Mouse (Mus musculus) lung, postnatal 4 days (tissue): ENCODE measurements around the gene Myo1h.
A peak's percentile ranks its signal among the peaks of the same experiment; 100 is the strongest.

Source experiments
- DNase-seq, 2 experiments: peaks; one replicate each; pipeline ENCODE4 v3.0.0; 2021

The Myo1h gene

GRCm38 (mm10) chr5:114288874-114289273, at the start of gene Myo1h:
TSS of gene Myo1h (plus strand) at chr5:114289166.
- DNase-seq = no peak

DNA sequence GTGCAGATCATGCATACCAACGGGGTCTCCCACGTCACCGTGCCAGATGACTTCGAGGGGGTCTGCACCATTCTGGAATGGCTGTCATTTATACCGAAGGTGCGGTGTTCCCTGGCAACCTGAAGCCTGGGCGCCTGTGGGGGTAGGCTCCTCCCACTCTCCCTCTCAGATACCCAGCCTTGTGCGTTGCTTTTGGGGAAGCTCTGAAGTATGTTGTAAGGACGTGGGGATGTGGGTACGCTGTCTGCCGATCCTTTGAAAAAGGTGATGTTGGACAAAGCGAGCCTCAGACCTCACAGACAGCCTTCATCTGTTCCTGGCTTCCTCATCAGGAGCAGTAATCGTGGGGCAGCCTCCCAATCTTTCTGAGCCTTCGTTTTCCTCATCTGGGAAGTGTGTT, 49.2 kb upstream of the Myo1h start:
- no peak for DNase-seq

- no peak for DNase-seq
Measured at GRCm38 (mm10) chr5:114246465-114246864, 42.5 kb upstream of the Myo1h start.

GRCm38 (mm10) chr5:114248174-114248589, 40.8 kb upstream of the Myo1h start:
- DNase-seq = peak; percentile 70 to 81

DNA sequence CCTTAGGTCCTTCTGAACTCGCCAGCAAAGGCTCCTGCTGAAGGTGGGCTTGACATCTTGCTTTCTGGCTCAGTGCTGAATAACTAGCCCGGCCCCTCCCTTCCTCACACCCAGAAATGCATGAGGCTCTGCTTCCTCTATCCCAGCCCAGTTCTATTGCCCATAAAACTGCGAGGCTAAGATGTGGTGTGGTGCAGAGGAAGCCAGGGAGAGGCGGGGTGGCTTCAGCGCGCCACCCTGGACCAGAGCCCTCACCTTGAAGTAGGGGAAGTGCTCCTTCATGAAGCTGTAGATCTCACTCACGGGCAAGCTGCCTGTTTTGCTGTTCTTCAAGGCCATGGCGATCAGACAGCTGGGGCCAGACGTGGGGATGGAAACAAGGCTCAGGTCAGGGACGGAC, 29.5 kb upstream of the Myo1h start:
- DNase-seq = no peak

GRCm38 (mm10) chr5:114261494-114261893, 27.5 kb upstream of the Myo1h start:
- no peak for DNase-seq

DNA sequence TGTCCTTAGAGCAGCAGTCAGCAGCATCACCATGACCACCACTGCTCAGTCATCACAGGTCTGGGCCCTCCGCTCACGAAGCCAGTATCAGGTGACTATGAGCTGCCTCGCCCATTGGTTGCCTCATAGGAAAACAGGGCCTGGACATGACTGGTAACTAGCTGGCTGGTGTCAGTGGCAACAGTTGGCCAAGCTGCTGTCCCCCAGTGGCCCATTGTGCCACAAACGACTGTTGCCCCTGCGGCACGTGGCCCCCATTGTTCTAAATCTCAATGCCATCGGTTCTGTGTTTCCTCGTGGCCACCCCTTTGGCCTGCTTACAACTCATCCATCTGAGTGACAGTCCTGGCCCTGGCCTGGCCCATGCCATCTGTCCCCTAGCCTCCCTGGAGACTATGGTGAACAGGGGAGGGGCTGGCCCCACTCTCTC, 24.9 kb upstream of the Myo1h start:
- DNase-seq = no peak

DNA sequence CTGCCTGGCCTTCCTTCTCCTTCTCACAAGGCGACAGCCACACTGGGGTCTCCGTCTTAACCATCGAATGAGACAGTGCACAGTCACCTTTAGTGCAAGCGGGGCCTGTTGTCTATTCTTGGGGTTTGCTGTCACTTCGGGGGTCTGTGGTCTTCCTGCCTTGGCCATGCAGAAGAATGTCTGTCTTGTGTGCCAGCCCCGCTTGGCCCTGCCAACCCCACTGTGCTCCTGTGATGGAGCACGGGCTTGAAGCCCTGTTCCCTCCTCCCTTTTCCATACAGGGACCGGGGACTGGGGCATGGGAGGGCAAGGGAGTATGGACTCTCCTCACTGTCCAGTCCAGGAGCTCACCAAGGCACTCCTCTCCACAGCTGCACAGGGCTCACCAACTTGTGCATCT, 24.2 kb upstream of the Myo1h start:
- no peak for DNase-seq

- peak; percentile 43 to 55 for DNase-seq
Measured at GRCm38 (mm10) chr5:114268646-114269045, 20.3 kb upstream of the Myo1h start.

GRCm38 (mm10) chr5:114269499-114269898, 19.5 kb upstream of the Myo1h start:
- no peak for DNase-seq

DNA sequence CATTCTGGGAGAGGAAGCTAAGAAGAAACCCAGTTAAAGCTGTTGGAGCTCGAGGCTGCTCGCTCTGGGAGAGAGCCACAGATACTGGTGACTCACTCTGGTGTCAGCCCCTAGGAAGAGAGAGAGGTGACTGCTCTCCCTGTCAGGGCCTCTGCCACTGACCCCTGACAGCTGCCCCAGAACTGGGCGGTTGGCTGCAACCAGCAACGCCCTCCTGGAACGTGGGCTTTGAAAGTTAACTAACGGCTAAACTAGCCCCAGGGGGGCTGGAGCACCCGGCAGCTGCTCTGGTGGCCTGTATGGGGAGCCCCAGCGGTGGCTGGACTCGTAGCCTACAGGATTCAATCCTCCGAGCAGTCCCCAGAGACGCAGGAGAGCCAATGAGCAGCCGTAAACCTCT, 19.0 kb upstream of the Myo1h start:
- no peak for DNase-seq

GRCm38 (mm10) chr5:114273693-114274402, 15.1 kb upstream of the Myo1h start, which contains the start of gene Foxn4:
TSS of gene Foxn4 (minus strand) at chr5:114273807.
- no peak for DNase-seq

DNA sequence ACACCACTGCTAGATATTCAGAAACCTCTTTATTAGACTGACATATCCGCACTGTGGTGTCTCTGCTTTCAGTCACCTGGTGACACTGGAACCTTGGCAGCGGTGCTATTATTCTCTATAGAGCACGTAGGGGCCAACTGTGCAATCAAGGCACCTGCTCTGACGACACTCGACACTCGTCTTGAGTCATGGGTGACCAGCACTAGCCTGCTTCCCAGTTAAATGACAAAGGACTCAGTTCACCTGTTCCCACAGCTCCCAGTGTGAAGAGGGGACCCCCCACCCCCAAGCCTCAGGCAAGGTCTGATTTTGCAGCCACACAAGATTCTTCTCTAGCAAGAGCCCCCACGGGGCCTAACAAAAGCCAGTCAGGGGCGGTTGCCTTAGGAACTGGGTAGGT, 13.6 kb upstream of the Myo1h start:
- DNase-seq = no peak

DNA sequence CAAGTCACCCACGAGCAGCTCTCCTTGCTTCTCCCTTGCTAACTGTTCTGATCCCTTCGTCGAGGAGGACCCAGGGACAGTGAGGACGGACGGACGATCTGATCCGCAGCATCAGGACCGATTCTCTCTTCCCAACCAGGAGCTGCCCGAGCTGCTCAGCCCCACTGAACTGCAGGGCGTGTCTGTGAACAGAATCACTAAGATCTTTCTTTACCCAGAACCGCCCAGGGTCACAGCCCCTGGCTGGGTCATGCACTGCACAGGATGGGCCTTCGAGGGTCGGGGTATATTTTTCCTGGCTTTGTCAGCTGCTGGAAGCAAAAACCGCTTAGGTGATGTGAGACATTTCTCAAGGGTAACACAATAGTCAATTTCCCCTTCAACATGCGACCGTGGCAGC, 13.0 kb upstream of the Myo1h start:
- no peak for DNase-seq

GRCm38 (mm10) chr5:114279382-114280143, 9.4 kb upstream of the Myo1h start:
- DNase-seq = no peak

DNA sequence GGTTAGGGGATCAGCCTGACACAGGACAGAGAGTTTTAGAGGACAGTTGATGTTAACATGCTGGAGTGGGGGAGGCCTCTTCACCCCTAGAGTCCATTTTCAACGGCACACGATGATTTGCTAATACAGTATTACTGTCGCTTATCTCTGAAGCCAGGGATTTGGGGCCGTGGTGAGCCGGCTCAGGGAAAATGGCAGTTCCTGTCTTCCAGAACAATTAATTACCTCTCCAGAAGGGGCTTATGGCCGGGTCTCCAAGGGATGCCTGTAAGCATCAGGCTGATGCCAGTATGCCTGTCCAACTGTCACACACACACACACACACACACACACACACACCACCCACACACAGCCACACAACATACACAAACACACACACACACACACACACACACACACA, 6.6 kb upstream of the Myo1h start:
- no peak for DNase-seq

DNA sequence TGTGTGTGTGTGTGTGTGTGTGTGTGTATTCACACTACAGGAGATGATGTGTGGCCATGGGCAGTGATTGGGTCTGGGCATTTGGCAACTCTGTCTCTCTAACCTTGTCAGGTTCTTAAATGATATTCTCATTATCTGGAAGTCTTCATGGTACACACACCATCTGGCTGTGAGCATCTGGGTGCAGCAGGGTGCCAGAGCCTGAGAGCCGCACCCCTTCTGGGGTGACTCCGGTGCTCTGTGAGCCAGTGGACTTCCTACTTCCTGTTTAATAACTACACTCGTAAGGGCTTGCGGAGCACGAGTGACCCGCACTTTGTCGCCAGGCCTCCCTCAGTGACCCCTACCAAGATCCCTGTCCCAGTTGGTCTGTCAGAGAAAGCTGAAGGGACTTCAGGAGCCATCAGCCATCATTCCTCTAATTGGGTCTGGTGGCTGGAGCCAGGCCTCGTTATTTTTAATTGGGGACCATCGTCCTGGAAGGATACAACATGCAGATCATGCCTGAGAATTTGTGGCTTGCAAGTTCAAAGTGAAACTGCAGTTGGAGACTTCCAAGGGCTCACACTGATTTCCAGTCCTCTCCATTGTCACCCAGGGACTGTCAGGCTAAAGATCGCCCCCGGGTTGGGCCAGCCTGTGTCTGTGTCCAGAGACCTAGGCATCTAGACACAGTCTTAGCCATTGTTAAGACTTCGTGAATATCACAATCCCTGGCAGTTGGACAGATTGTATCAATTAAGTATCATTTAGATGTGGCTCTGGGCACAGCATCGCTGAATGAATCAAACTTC, 4.2 kb upstream of the Myo1h start:
- no peak for DNase-seq

DNA sequence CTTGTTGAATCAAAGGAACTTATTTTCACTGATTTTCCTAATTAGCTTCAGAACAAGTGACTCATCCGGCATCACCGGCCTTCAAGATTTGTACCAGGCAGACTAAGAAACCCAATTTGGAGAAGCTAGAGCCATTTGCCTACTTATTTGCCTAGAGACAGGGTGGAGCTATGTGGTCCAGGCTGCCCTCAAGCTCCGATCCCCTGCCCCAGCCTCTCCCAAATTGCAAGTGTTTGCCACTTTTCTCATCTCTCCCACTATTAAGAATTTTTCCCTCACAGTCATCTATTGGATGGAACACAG, 3.6 kb upstream of the Myo1h start:
- no peak for DNase-seq

DNA sequence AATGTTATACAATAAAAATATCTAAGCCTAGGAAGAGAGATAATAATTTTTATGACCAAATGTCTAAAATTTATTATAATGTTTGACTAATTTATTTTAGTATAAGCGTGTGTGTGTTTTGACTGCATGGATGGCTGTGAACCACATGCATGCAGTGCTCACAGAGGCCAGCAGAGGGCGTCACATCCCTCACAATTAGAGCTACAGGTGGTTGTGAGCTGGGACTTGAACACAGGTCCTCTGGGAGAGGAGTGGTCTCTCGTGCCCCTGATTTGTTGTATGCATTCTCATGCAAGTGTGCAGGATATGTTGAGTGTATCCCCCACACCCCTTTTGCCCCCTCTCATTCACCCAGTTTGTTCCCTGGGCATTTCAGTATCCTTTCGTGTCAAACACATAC, 2.9 kb upstream of the Myo1h start:
- DNase-seq = no peak

DNA sequence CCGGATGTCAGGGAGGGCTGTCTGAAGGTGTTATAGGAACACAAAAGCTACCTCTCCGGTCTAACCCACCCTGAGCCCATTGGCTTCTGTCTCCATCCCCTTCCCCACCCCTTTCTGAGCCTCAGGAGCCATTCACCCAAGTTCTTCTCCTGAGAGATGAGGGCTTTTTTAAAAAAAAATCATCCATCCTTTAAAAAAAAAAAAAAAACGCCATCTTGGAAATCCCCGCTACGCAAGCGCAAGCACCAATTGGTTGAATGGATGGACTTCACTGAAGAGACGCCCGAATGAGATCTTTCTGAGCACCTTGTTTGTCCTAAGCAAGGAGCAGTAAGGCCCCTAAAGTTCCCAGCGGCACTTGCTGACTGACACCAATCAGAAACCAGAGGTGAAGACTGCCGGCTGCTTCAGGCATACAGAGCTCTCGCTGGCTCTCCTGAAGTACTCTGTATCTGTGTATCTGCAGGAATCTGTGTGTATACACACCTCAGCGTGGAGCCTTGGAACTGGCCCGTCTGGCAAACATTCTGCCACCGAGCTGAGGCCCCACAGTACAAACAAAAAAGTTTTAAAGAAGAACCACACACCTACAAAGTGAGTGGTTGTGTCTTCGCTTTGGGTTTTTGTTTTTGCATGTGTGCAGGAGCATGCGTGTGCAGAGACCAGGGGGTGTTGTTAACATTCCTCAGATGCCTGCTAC, 1.9 kb upstream of the Myo1h start:
- no peak for DNase-seq

DNA sequence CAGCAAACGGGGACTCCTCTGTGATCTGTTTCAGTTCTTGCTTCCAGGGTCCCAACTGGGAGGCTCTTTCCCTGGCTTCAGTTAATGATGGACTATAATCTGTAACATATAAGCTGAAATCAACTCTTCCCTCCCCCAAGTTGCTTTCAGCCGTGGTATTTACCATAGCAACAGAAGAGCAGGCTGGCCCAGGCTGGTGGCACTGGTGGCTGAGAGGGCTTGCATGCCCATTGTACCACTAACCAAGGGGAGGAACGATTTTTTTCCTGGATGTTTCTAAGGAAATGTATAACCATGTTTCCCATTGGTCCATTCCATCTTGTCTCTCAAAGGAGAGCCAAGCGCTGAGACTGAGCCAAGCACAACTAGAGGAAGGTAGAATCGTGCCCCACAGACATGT, 570 bp upstream of the Myo1h start:
- DNase-seq = no peak

GRCm38 (mm10) chr5:114290004-114290403, 1.0 kb downstream of the Myo1h start:
- no peak for DNase-seq
